Mouse (Mus musculus): ENCODE measurements around the gene Ppp1r12c.

The Ppp1r12c gene

DNA sequence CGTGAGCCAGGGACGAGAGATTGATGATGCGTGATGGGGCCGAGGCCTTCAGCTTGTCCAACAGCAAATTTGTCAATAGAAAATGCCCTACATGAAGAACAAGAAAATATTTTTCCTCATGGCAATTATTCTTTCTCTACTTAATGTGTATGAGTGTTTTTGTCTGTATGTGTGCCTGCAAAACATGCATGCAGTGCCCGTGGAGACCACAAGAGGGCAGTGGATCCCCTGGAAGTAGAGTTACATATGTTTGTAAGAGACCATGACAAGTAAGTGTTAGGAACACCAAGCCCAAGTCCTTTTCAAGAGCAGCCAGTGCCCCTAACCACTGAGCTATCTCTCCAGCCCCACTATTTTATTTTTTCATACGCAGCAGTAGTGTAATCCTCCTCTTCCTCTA is 69.9 kb downstream of the Ppp1r12c start:
- peak; percentile 36 to 49 for DNase-seq (ENCODE audit: low spot score in 2 of 2)

Data from right cerebral cortex, postnatal 36 days (tissue).